Mouse (Mus musculus) brain, embryonic 14.5 days (tissue): ENCODE results near the gene Nxnl1.

Source experiments
- CTCF ChIP-seq: fragments of 200-500 bp; IDR thresholded peaks from 2 replicates; pipeline ENCODE4 v1.5.1; 2012; ENCODE audit warnings: inconsistent platforms, mild to moderate bottlenecking, moderate library complexity, borderline replicate concordance; ENCODE audit not compliant: insufficient read depth, insufficient read length; ENCODE audit errors: extremely low read depth
- POLR2A ChIP-seq: fragments of 200-500 bp; IDR thresholded peaks from 2 replicates; pipeline ENCODE4 v1.6.1; 2012; ENCODE audit warnings: mild to moderate bottlenecking, inconsistent platforms, borderline replicate concordance; ENCODE audit not compliant: poor library complexity, insufficient read depth, insufficient read length, severe bottlenecking; ENCODE audit errors: extremely low read depth

DNA sequence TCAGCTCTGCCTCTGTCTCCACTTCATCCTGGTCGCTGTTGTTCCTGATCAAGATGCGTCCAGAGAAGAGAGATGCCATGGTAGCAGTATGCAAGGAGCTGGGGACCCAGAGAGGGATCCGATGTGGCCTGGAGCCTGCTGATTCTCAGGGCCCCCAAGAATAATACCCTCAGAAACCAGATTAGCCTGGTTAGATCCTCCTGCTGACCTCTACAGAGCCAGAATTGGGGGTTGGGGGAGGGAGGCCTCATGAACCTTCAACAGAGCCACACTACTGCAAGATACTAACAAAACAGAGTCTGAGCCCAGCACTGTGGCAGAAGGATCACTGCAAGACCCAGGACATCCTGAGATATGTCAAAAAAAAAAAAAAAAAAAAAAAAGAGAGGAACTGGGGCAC lies at the start of gene Nxnl1:
- TF ChIP-seq CTCF (no peak), POLR2A (no peak)
